In genomic region chr2:22807312-22807711, GRCm38 (mm10) we compare ENCODE assay signal across 14 mouse cellular contexts. TPM values are rescaled to one million over a fixed set of nuclear protein-coding genes. Genes with fewer than 3 reads are reported as not detected.
DNase-seq lines count a peak whose midpoint lies in the region; ATAC-seq and TF ChIP-seq lines count a peak whose summit lies in the region.
"Had no signal": no experiment of that assay in that cellular context is flagged by ENCODE, and none has a peak within 500 bp of the region (broad histone marks: within the 10 kb centered on the region; RNA-seq: fewer than 3 reads in every experiment).

No protein-coding gene starts in this region.

- H3K9ac ChIP-seq in midbrain, embryonic 11.5 days (ENCODE audit: low read length), result no peak overlapping the region
- H3K9ac ChIP-seq in midbrain, postnatal 0 days (replicated peaks; ENCODE audit: low read length, poor library complexity, severe bottlenecking), result no peak overlapping the region
- H3K9ac ChIP-seq: embryonic facial prominence, embryonic 15.5 days; heart, embryonic 13.5 days; liver, embryonic 14.5 days had no signal

- TF ChIP-seq CTCF in midbrain, postnatal 0 days (IDR thresholded peaks at IDR 0.05), result no peak

- no peak overlapping the region for H3K27ac ChIP-seq in midbrain, embryonic 11.5 days (ENCODE audit: low read depth, low read length)
- no peak overlapping the region for H3K27ac ChIP-seq in midbrain, postnatal 0 days (ENCODE audit: low read depth, low read length)
- H3K27ac ChIP-seq: embryonic facial prominence, embryonic 15.5 days; heart, embryonic 13.5 days; liver, embryonic 14.5 days had no signal

- no peaks in the 10 kb centered on the region for H3K4me1 ChIP-seq in midbrain, embryonic 11.5 days (ENCODE audit: control insufficient read depth, insufficient read depth, low read length)
- no peaks in the 10 kb centered on the region for H3K4me1 ChIP-seq in midbrain, postnatal 0 days (ENCODE audit: insufficient read depth, low read length)
- H3K4me1 ChIP-seq: embryonic facial prominence, embryonic 15.5 days; heart, embryonic 13.5 days had no signal

- peak; percentile 32 to 33 for DNase-seq in spleen, adult 18-20 months
- no peak for DNase-seq in spleen, postnatal 14 days (ENCODE audit: low spot score in 2 of 2)
- DNase-seq in induced T-regulatory cell, adult 2 months (ENCODE audit: low read depth), result peak; percentile 80
- peak; percentile 72 to 73 for DNase-seq in natural killer cell, adult 2 months (ENCODE audit: low spot score in 2 of 2)
- no peak for DNase-seq in midbrain, embryonic 11.5 days (ENCODE audit: low spot score, missing footprints)
- no peak for DNase-seq in Muller cell, postnatal 12 days (ENCODE audit: inconsistent ontology term)
- DNase-seq in right cerebral cortex, postnatal 25 days, result no peak
- no peak for DNase-seq in midbrain, postnatal 0 days (ENCODE audit: low spot score)
- DNase-seq: adrenal gland, adult 8-10 months; cerebellum, adult 18-20 months; kidney, adult 8-10 months had no signal

- no peak for ATAC-seq in midbrain, embryonic 11.5 days (ENCODE audit: low FRiP score)
- ATAC-seq in midbrain, postnatal 0 days (ENCODE audit: low FRiP score), result no peak

- H3K9me3 ChIP-seq in midbrain, embryonic 11.5 days (ENCODE audit: control insufficient read depth, low read length), result no peaks in the 10 kb centered on the region
- H3K9me3 ChIP-seq in midbrain, postnatal 0 days (ENCODE audit: low read length), result no peaks in the 10 kb centered on the region
- H3K9me3 ChIP-seq: embryonic facial prominence, embryonic 15.5 days; heart, embryonic 13.5 days had no signal

- H3K4me2 ChIP-seq in midbrain, embryonic 11.5 days, result no peak overlapping the region
- H3K4me2 ChIP-seq in midbrain, postnatal 0 days (ENCODE audit: low read depth, low read length, poor library complexity, severe bottlenecking), result no peak overlapping the region
- H3K4me2 ChIP-seq: embryonic facial prominence, embryonic 15.5 days; heart, embryonic 13.5 days had no signal

- H3K27me3 ChIP-seq in midbrain, embryonic 11.5 days (ENCODE audit: control insufficient read depth, insufficient read depth, low read length), result no peaks in the 10 kb centered on the region
- H3K27me3 ChIP-seq in midbrain, postnatal 0 days (ENCODE audit: insufficient read depth, low read length), result no peaks in the 10 kb centered on the region
- H3K27me3 ChIP-seq: embryonic facial prominence, embryonic 15.5 days; heart, embryonic 13.5 days had no signal

- H3K36me3 ChIP-seq in midbrain, embryonic 11.5 days (ENCODE audit: control insufficient read depth, insufficient read depth, low read length), result no peaks in the 10 kb centered on the region
- no peaks in the 10 kb centered on the region for H3K36me3 ChIP-seq in midbrain, postnatal 0 days (ENCODE audit: insufficient read depth, low read length)
- H3K36me3 ChIP-seq: embryonic facial prominence, embryonic 15.5 days; heart, embryonic 13.5 days had no signal

- 55% methylated on average over 1 of the region's 1 CpGs for WGBS in midbrain, embryonic 11.5 days
- 56% methylated on average over 1 of the region's 1 CpGs for WGBS in midbrain, postnatal 0 days

- no peak overlapping the region for H3K4me3 ChIP-seq in midbrain, embryonic 11.5 days (ENCODE audit: low read depth, low read length)
- H3K4me3 ChIP-seq in midbrain, postnatal 0 days (ENCODE audit: low read depth, low read length), result no peak overlapping the region
- H3K4me3 ChIP-seq: embryonic facial prominence, embryonic 15.5 days; heart, embryonic 13.5 days had no signal

RNA-seq across cellular contexts. Expression of gene Apbb1ip, which starts 33.4 kb away (rescaled TPM):
- 0.55 and 0.75 TPM in 2 replicates for polyA plus RNA-seq in midbrain, embryonic 11.5 days (2014; fragmentation: Nextera tagmentation; extraction: Ambion mirVana)
- total RNA-seq in midbrain, postnatal 0 days (2014; rRNA removed), result 1.0 and 1.1 TPM in 2 replicates
- 1.4 and 1.7 TPM in 2 replicates for polyA plus RNA-seq in midbrain, postnatal 0 days (2015; fragmentation: Nextera tagmentation; extraction: Ambion mirVana)

Comparison
In these comparisons a context has a peak if more than half of its experiments do, and no peak if none do; other contexts are left out.
1. DNase-seq: peak in spleen, adult 18-20 months (2 of 2), induced T-regulatory cell, adult 2 months (single experiment) and natural killer cell, adult 2 months (2 of 2); none in spleen, postnatal 14 days (0 of 2), midbrain, embryonic 11.5 days (single experiment), Muller cell, postnatal 12 days (single experiment), right cerebral cortex, postnatal 25 days (single experiment) and midbrain, postnatal 0 days (single experiment).